Mouse (Mus musculus) frontal cortex, adult 2 months (tissue): ENCODE results near the gene Klhl3. TPM values are rescaled to one million over a fixed set of nuclear protein-coding genes. Genes with fewer than 3 reads are reported as not detected.

Experiments used
- DNase-seq, 2 experiments: peaks; one replicate each; pipeline ENCODE4 v3.0.0; 2022; ENCODE audit warnings: low spot score in 1 of 2; ENCODE audit errors: extremely low spot score in 1 of 2
- polyA plus RNA-seq: library from polyadenylated mRNA; depleted of rRNA; stranded (reverse); fragments of >200 nt; gene quantifications from 2 replicates; pipeline ENCODE4 v1.2.3, GENCODE M21; 2012

Klhl3 gene
- polyA plus RNA-seq, 1 experiment, result 30.1 TPM

GRCm38 (mm10) chr13:58070504-58070903 is 42.9 kb downstream of the Klhl3 start:
- no peak for DNase-seq

GRCm38 (mm10) chr13:58068421-58069209 is 44.8 kb downstream of the Klhl3 start:
- DNase-seq, result peak in 1 of 2 experiments; percentile 72

- no peak for DNase-seq
These were observed 45.8 kb downstream of the Klhl3 start for GRCm38 (mm10) chr13:58067540-58068103.

- DNase-seq, result no peak
These were observed 46.6 kb downstream of the Klhl3 start for GRCm38 (mm10) chr13:58066496-58067389.

GRCm38 (mm10) chr13:58066081-58066495 is 47.3 kb downstream of the Klhl3 start:
- DNase-seq, result no peak

- no peak for DNase-seq
These were observed 48.1 kb downstream of the Klhl3 start for GRCm38 (mm10) chr13:58065316-58065715.

- no peak for DNase-seq
These were observed 55.2 kb downstream of the Klhl3 start for GRCm38 (mm10) chr13:58057953-58058870.

GRCm38 (mm10) chr13:58056618-58057017 is 56.8 kb downstream of the Klhl3 start:
- no peak for DNase-seq

GRCm38 (mm10) chr13:58053628-58054027 is 59.8 kb downstream of the Klhl3 start:
- no peak for DNase-seq

- DNase-seq, result no peak
These were observed 61.7 kb downstream of the Klhl3 start for GRCm38 (mm10) chr13:58051654-58052053.

- DNase-seq, result no peak
These were observed 62.1 kb downstream of the Klhl3 start for GRCm38 (mm10) chr13:58051251-58051650.

- DNase-seq, result no peak
These were observed 64.3 kb downstream of the Klhl3 start for GRCm38 (mm10) chr13:58049121-58049520.

- no peak for DNase-seq
These were observed 65.3 kb downstream of the Klhl3 start for GRCm38 (mm10) chr13:58048076-58048475.

- no peak for DNase-seq
These were observed 67.2 kb downstream of the Klhl3 start for GRCm38 (mm10) chr13:58046178-58046577.

GRCm38 (mm10) chr13:58045278-58045677 is 68.1 kb downstream of the Klhl3 start:
- DNase-seq, result peak in 1 of 2 experiments; percentile 67

GRCm38 (mm10) chr13:58043278-58043677 is 70.1 kb downstream of the Klhl3 start:
- DNase-seq, result peak in 1 of 2 experiments; percentile 46

- no peak for DNase-seq
These were observed 73.3 kb downstream of the Klhl3 start for GRCm38 (mm10) chr13:58040112-58040511.

- no peak for DNase-seq
These were observed 75.9 kb downstream of the Klhl3 start for GRCm38 (mm10) chr13:58037506-58037905.

GRCm38 (mm10) chr13:58035470-58036156 is 77.8 kb downstream of the Klhl3 start:
- DNase-seq, result peak; percentile 44 to 80
